Mouse (Mus musculus): ENCODE measurements around the gene Ncor2.

GRCm38 (mm10) chr5:125053661-125054060 is 125.4 kb downstream of the Ncor2 start:
- TF ChIP-seq POLR2A (IDR thresholded peaks at IDR 0.05; ENCODE audit: insufficient read depth, low read depth, low read length) (no peak), CTCF (IDR thresholded peaks at IDR 0.05; ENCODE audit: insufficient read depth, low read depth, low read length) (no peak)
